Mouse (Mus musculus) forebrain, embryonic 11.5 days (tissue): ENCODE data around the gene Kcnn3. TPM values are rescaled to one million over a fixed set of nuclear protein-coding genes. Genes with fewer than 3 reads are reported as not detected.

Source experiments
- ATAC-seq: fragments of 200-750 bp; cut with Nextera tagmentation; replicated peaks from 2 replicates; pipeline ENCODE4 v1.8.0; 2017; ENCODE audit warnings: moderate TSS enrichment; ENCODE audit not compliant: low FRiP score
- DNase-seq: peaks from one replicate; pipeline ENCODE4 v3.0.0-alpha.2; 2017; ENCODE audit warnings: low spot score
- H3K27ac ChIP-seq: fragments of 300-500 bp; sonication (generic); 2 replicates; pipeline ENCODE4 v1.5.1; 2014; ENCODE audit warnings: low read depth, low read length
- H3K27me3 ChIP-seq: fragments of 300-500 bp; sonication (generic); 2 replicates; pipeline ENCODE4 v1.6.1; 2014; ENCODE audit warnings: mild to moderate bottlenecking, low read length, mixed read lengths; ENCODE audit not compliant: control insufficient read depth, insufficient read depth
- H3K36me3 ChIP-seq: fragments of 300-500 bp; sonication (generic); 2 replicates; pipeline ENCODE4 v1.6.1; 2014; ENCODE audit warnings: mild to moderate bottlenecking, low read length, moderate library complexity, mixed read lengths; ENCODE audit not compliant: control insufficient read depth, insufficient read depth
- H3K4me1 ChIP-seq: fragments of 300-500 bp; sonication (generic); replicated peaks from 2 replicates; pipeline ENCODE4 v1.6.1; 2014; ENCODE audit warnings: low read length, mixed read lengths; ENCODE audit not compliant: control insufficient read depth, insufficient read depth
- H3K4me2 ChIP-seq: fragments of 300-500 bp; sonication (generic); 2 replicates; pipeline ENCODE4 v1.6.1; 2014; ENCODE audit warnings: low read depth, mild to moderate bottlenecking, low read length, moderate library complexity, mixed read lengths; ENCODE audit not compliant: severe bottlenecking
- H3K4me3 ChIP-seq: fragments of 300-500 bp; sonication (generic); 2 replicates; pipeline ENCODE4 v1.5.1; 2014; ENCODE audit warnings: low read depth, low read length
- H3K9ac ChIP-seq: fragments of 300-500 bp; sonication (generic); 2 replicates; pipeline ENCODE4 v1.6.1; 2014; ENCODE audit warnings: low read length
- H3K9me3 ChIP-seq: fragments of 300-500 bp; sonication (generic); 2 replicates; pipeline ENCODE4 v1.6.1; 2016; ENCODE audit warnings: low read length, mixed read lengths; ENCODE audit not compliant: control insufficient read depth
- WGBS: fragments of 180-500 bp; shearing (Covaris S2); extraction: QIAGEN DNeasy Blood & Tissue Kit; methylation state at CpG from one replicate; pipeline ENCODE4 v1.1.7; 2014; 5-methylcytosine and 5-hydroxymethylcytosine counted together
- polyA plus RNA-seq: library from polyadenylated mRNA; unstranded; fragments of >200 nt; fragmentation: Nextera tagmentation; extraction: Ambion mirVana; gene quantifications from 2 replicates; pipeline ENCODE4 v1.2.1, GENCODE M21; 2014

Kcnn3 gene
- polyA plus RNA-seq, 1 experiment from 2014 or later: 1.8 TPM

- Histone ChIP-seq H3K4me1 (no peaks in the 10 kb centered on the region), H3K36me3 (no peaks in the 10 kb centered on the region), H3K9ac (no peak overlapping the region), H3K27ac (no peak overlapping the region), H3K27me3 (no peaks in the 10 kb centered on the region), H3K4me2 (no peak overlapping the region), H3K4me3 (no peak overlapping the region), H3K9me3 (no peaks in the 10 kb centered on the region)
- ATAC-seq: no peak
- DNase-seq: no peak
- WGBS: 59% methylated on average over 5 of the region's 5 CpGs
Measured at GRCm38 (mm10) chr3:89546951-89547350, 27.0 kb downstream of the Kcnn3 start.

GRCm38 (mm10) chr3:89548805-89549204 lies 28.8 kb downstream of the Kcnn3 start:
- H3K4me3 ChIP-seq: no peak overlapping the region
- H3K4me1 ChIP-seq: no peaks in the 10 kb centered on the region
- H3K9ac ChIP-seq: no peak overlapping the region
- ATAC-seq (no peak), DNase-seq (no peak)
- no peaks in the 10 kb centered on the region for H3K27me3 ChIP-seq
- H3K27ac ChIP-seq: no peak overlapping the region
- H3K4me2 ChIP-seq: no peak overlapping the region
- WGBS: 81% methylated on average over 2 of the region's 2 CpGs
- H3K36me3 ChIP-seq: no peaks in the 10 kb centered on the region
- H3K9me3 ChIP-seq: no peaks in the 10 kb centered on the region

DNA sequence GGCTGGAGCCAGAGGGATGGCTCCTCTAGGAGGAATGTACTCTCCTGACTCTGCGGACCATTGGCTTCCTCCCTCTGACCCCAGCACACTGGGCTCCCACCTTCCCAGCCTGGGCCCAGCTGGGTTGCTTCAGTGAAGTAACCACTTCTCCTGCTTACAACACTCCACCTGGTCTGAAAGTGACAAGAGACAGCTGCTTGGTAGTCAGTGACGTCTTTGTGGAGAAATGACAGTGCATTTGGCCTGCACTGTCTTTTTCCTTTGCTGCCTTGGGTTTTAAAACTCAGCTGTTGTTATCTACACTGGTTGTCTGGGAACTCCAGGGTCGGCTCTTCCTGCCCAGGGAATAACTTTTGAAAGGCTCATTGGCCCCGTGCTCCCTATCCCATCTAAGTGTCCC lies 29.5 kb downstream of the Kcnn3 start:
- WGBS: 84% methylated on average over 4 of the region's 4 CpGs
- Histone ChIP-seq H3K4me1 (no peaks in the 10 kb centered on the region), H3K4me2 (no peak overlapping the region), H3K36me3 (no peaks in the 10 kb centered on the region), H3K27ac (no peak overlapping the region), H3K9me3 (no peaks in the 10 kb centered on the region), H3K27me3 (no peaks in the 10 kb centered on the region), H3K4me3 (no peak overlapping the region), H3K9ac (no peak overlapping the region)
- ATAC-seq (no peak), DNase-seq (no peak)

- ATAC-seq: no peak
- H3K27ac ChIP-seq: no peak overlapping the region
- H3K4me1 ChIP-seq: no peaks in the 10 kb centered on the region
- no peak overlapping the region for H3K9ac ChIP-seq
- DNase-seq: no peak
- no peak overlapping the region for H3K4me2 ChIP-seq
- no peak overlapping the region for H3K4me3 ChIP-seq
- H3K36me3 ChIP-seq: no peaks in the 10 kb centered on the region
- WGBS: 94% methylated on average over 2 of the region's 2 CpGs
- no peaks in the 10 kb centered on the region for H3K9me3 ChIP-seq
- H3K27me3 ChIP-seq: no peaks in the 10 kb centered on the region
Measured at GRCm38 (mm10) chr3:89551880-89552279, 31.9 kb downstream of the Kcnn3 start.

DNA sequence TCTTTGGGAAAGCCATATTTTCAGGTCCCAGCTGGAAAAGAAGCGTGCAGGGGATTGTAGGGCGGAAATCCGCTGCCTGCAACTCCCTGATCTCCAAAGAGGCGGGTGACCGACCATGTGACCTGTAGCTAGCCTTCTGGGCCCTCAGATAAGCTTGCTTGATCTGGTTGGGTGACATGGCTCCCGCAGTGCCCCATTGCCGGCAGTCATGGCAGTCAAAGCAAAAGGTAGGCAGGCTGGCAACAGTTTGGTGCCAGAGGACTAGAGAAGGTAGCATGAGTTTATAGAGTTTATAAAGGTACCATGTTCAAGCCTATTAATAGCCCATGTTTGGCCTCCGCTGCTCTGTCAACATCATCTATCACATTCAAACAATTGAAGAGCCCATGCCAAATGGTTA lies 33.5 kb downstream of the Kcnn3 start:
- ATAC-seq (no peak), DNase-seq (no peak)
- no peaks in the 10 kb centered on the region for H3K9me3 ChIP-seq
- H3K27me3 ChIP-seq: no peaks in the 10 kb centered on the region
- 97% methylated on average over 8 of the region's 8 CpGs for WGBS
- H3K4me3 ChIP-seq: no peak overlapping the region
- no peak overlapping the region for H3K27ac ChIP-seq
- no peak overlapping the region for H3K4me2 ChIP-seq
- H3K9ac ChIP-seq: no peak overlapping the region
- H3K36me3 ChIP-seq: no peaks in the 10 kb centered on the region
- H3K4me1 ChIP-seq: no peaks in the 10 kb centered on the region

GRCm38 (mm10) chr3:89553946-89554345 lies 34.0 kb downstream of the Kcnn3 start:
- DNase-seq (no peak), ATAC-seq (no peak)
- no peak overlapping the region for H3K4me2 ChIP-seq
- WGBS: 84% methylated on average over 4 of the region's 4 CpGs
- H3K27me3 ChIP-seq: no peaks in the 10 kb centered on the region
- H3K9ac ChIP-seq: no peak overlapping the region
- H3K27ac ChIP-seq: no peak overlapping the region
- no peaks in the 10 kb centered on the region for H3K4me1 ChIP-seq
- H3K4me3 ChIP-seq: no peak overlapping the region
- no peaks in the 10 kb centered on the region for H3K9me3 ChIP-seq
- no peaks in the 10 kb centered on the region for H3K36me3 ChIP-seq

GRCm38 (mm10) chr3:89554587-89554986 lies 34.6 kb downstream of the Kcnn3 start:
- WGBS: 98% methylated on average over 2 of the region's 2 CpGs

DNA sequence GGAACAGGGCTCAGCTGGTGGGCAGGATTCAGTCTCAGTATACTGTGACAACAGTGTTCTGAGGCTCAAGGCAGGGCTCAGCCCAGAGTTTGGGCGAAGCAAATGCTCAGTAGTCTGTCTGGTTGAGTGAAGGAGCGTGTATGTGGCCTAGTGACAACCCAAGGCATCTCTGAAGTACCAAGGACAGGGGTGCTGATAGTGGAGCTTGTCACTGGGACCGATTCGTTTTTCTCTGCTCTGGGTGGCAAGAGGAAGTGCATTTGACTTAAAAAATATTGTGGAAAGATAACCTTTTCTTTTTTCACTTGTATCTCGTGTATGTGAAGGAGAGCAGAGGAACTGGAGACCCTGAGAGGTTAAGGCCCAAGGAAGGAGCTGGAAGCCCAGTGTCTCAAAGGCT lies 37.8 kb downstream of the Kcnn3 start:
- H3K4me3 ChIP-seq: no peak overlapping the region
- no peak overlapping the region for H3K4me2 ChIP-seq
- no peak for DNase-seq
- no peak overlapping the region for H3K27ac ChIP-seq
- H3K36me3 ChIP-seq: no peaks in the 10 kb centered on the region
- H3K9me3 ChIP-seq: no peaks in the 10 kb centered on the region
- H3K27me3 ChIP-seq: no peaks in the 10 kb centered on the region
- H3K4me1 ChIP-seq: peaks cover 3% of the 10 kb centered on the region; the same call in 1 of the 2 replicates
- WGBS: 80% methylated on average over 5 of the region's 5 CpGs
- no peak for ATAC-seq
- H3K9ac ChIP-seq: no peak overlapping the region

More at GRCm38 (mm10) chr3:89554587-89554986, 34.6 kb downstream of the Kcnn3 start:
- ATAC-seq (no peak), DNase-seq (no peak)
- no peak overlapping the region for H3K4me3 ChIP-seq
- H3K27me3 ChIP-seq: no peaks in the 10 kb centered on the region
- H3K9ac ChIP-seq: no peak overlapping the region
- H3K9me3 ChIP-seq: no peaks in the 10 kb centered on the region
- H3K36me3 ChIP-seq: no peaks in the 10 kb centered on the region
- H3K4me1 ChIP-seq: no peaks in the 10 kb centered on the region
- H3K27ac ChIP-seq: no peak overlapping the region
- no peak overlapping the region for H3K4me2 ChIP-seq

- DNase-seq (no peak), ATAC-seq (peak; percentile 76; the same call in 1 of the 2 replicates)
- Histone ChIP-seq H3K4me2 (no peak overlapping the region), H3K9me3 (no peaks in the 10 kb centered on the region), H3K9ac (no peak overlapping the region), H3K36me3 (no peaks in the 10 kb centered on the region), H3K4me3 (no peak overlapping the region), H3K27ac (no peak overlapping the region), H3K27me3 (no peaks in the 10 kb centered on the region), H3K4me1 (peaks cover 3% of the 10 kb centered on the region; the same call in 1 of the 2 replicates)
- whole genome bisulfite sequencing: 55% methylated on average over 15 of the region's 15 CpGs
Measured at GRCm38 (mm10) chr3:89558972-89559910, 39.3 kb downstream of the Kcnn3 start.
